Mouse (Mus musculus): ENCODE measurements around the gene Ewsr1.

Gene Ewsr1

DNA sequence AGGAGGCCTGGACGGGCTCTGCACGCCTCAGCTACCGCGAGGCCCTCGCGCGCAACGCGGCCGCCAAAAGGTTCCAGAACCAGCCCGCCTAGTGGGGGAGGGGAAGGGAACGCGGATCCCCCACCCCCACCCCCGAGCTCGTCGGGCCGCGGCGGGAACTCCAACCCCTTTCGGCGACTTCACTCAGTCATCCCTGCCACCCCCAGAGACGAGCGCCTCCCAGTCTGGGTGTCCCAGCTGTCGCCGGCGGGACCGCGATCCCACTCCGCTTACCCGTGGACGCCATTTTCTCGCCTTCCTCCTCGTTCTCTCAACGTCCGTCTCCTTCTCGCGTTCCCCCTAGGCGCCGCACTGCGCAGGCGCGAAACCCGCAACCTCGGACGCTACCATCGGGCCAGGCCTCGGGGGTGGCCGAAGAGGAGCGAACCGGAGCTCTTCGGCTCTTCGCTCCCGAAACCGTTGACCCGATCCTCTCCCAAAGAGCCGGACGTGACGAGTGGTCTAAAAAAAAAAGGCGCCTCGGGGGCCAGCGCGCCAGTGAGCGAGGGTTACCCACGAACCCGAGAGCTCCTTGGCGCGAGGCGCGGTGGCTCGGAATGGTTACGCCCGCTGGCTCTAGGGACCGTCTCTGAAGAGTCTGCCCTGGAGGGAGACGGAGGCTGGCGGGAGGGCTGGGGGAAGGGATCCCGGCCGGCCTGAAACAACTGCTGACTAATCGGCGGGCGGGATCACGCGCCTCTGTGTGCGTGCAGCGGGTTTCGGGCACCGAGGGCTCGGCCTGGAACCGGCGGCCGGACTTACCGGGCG is at the start of gene Ewsr1, which contains the start of gene Rhbdd3:
Gene Ewsr1 (minus strand): TSS at position 531 of the 807 bp plus-strand sequence.
Gene Rhbdd3 (plus strand): TSS at position 191 of the 807 bp plus-strand sequence.
- peak; percentile 98 for DNase-seq (ENCODE audit: low read depth, low spot score)

DNA sequence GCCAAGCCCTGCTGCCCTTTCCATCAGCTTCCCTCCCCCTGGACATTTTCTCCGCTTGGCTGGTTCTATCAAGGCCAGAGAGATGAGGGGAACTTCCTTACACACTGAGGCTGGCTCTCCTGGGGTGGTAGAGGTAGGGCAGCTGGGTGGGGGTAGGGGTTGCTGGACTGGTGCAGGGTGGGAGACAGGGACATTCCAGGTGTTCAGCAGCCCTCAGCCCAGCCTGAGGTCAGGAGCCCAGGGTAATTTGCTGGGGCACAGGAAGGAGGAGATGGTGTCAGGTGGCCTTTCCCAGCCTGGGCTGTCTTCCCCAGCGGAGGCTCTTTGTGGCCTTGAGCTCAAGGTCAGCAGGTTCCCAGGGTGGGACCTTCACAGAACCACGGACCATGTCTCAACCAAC is 46.5 kb upstream of the Ewsr1 start:
- no peak for DNase-seq (ENCODE audit: low read depth, low spot score)

DNA sequence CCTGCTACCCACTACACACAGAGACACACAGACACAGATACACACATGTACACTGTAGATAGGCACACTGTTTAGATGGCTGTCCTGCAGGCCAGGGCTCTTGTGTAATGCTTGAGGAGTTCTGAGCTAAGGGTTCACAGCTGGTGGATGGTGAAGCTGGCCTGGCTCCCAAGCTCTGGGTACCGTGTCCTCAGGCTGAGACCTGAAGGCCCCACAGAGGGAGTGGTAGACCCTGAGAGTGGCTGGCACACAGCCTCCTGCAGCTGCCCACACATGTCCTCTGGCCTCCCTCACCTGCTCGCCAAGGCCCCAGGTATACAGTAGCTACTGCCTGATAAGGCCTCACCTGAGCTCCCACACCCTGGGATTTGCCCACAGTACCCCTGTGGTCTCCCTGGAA is 42.9 kb upstream of the Ewsr1 start:
- DNase-seq (ENCODE audit: low read depth, low spot score), result no peak

DNA sequence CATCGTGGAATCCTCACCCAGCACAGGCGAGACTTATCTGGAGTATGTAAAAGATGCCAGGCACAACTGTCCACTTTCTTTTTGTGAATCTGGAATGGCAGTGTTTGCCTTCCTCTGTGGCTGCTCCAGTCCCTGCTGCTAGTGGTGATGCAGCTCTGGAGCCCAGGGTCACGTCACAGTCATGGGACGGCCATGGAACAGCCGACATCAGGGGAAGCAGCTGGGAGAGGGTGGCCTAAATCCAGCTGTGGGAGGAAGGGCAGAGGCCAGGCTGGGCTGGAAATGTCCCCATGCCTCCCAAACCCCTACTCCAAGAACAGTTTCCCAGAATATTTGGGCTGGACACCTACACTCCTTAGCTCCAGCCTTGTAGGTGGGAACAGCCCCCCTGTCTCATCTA is 42.2 kb upstream of the Ewsr1 start:
- no peak for DNase-seq (ENCODE audit: low read depth, low spot score)

DNA sequence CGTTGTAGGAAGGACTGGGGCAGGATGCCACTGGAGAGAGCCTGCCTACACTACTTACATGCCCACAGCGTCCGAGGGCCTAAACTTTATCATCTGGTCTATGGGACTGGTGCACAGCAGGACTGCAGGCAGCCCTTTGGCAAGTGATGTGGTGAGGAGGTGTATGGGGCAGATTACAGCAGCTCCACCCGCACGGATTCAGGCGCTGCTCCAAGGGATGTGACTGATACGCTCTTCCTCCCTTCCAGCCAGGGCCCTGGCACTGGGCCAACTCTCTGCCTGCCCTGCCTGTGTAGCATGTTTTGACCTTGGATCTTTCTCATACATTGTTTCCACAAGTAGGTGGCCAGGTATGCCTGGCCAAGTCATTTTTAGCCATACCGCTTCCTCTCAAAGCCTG is 41.6 kb upstream of the Ewsr1 start:
- no peak for DNase-seq (ENCODE audit: low read depth, low spot score)

DNA sequence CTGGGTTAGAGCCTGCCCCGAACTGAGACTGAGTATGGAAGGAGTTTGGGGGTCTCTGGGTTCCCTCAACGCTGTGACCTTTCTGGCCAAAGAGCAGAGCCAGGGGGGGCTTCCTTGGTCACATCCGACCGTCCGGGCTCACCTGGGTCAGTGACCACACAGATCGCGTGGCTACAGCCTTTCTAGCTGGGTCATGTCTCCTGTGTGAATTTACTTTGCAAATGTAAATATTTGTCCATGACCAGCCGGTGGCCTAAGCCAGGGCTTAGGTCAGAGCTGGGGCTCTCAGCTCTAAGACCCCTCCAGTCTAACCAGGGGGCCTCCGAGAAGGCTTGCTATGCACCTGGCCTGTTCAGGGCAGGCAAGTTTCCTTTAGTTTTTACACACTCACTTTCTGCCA is 40.3 kb upstream of the Ewsr1 start:
- DNase-seq (ENCODE audit: low read depth, low spot score), result no peak

DNA sequence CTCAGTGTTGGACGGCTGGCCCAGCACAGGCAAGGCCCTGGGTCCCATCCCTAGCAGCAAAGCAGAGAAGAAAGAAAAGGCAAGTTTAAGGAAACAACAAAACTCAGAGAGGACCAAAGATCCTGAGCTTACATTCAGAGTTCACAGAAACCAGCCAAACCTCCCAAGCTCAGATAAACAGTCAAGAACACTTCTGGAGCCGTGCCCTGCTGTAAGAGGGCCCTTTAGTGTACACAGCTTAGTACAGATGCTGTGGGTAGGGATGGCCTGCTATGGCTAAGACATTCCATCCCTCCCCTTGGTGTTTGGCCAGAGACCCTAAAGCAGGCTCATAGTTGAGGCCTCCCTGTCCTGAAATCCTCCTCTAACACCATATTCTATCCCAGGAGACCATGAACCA is 39.6 kb upstream of the Ewsr1 start:
- DNase-seq (ENCODE audit: low read depth, low spot score), result no peak

DNA sequence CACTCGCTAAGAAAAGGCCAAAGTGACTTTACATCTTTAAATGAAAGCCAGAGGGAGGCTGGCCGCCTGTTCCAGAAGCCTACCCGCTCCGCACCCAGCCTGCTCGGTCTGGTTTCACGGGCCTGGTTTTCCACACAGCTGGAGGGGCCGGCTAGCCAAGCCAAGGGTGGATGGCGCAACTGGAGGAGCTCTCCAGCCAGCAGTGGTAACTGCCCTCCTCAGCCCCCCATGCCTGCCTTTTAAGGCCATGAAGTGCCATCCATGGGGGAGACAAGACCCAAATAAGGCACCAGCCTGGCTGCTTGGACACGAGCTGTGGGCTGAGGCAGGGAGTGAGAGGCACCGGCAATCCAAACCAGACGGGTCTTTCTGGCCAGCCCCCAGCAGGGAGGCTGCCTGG is 36.8 kb upstream of the Ewsr1 start:
- DNase-seq (ENCODE audit: low read depth, low spot score), result no peak

DNA sequence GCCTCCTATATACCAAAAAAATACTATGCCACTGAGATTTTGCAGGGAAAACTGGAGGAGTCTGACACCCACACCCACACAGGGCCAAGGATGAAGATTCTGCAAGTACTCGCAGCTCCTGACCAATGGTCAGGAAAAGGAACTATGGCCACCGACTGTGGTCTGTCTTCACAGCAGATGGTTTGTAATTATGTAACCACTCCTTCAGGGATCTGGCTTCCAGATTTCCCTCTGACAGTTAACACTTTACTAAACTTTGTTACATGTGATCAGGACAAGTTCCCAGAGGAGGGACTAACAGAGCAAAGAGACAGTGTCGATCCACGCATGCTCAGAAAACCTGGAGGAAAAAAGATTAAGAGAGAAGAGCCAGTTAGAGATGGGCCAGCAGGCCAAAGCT is 33.7 kb upstream of the Ewsr1 start:
- DNase-seq (ENCODE audit: low read depth, low spot score), result no peak

DNA sequence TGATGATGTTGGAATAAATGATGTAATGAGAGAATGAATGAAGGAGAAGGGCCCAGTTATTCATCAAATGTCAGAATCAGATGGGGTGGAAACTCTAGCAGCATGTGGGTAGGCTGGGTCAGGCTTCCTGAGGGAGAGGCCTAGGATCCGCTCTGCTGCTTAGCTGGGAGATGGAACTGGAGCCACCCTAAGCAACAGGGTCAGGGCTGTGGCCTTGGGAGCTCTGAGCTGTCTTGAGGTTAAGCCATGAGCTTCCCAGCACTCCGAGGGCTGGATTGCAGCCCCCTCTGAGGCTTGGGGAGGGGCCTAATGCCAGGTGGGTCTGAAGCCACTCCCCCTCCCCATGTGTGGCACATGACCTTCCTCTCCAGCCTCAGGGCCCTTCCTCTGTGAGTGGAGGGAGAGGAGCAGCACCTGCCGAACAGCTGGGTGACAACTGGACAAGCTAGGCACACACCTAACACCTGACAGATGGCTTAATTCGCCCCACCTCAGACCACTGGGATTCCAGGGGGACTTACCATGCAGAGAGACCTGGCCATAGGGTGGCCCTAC is 31.1 kb upstream of the Ewsr1 start:
- no peak for DNase-seq (ENCODE audit: low read depth, low spot score)

DNA sequence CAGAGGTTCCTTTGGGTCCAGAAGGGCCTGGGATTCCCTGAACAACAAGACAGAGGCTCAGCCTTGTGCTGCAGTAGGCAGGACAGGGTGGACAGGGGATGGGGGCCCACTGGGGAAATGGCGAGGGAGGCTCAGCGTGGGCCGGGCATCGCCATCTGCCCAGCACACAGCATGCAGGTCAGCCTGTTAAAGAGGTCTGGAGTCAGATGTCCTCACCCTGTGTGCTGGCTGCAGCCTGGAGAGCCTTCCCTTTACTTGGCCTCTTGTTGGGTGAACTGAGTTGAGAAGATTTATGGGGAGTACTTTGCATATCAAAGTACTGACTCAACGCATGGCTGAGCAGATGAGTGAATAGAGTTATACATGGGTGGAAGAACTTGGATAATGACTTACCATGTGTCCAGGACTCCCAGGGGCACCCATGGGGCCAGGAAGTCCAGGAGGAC is 30.0 kb upstream of the Ewsr1 start:
- DNase-seq (ENCODE audit: low read depth, low spot score), result no peak

DNA sequence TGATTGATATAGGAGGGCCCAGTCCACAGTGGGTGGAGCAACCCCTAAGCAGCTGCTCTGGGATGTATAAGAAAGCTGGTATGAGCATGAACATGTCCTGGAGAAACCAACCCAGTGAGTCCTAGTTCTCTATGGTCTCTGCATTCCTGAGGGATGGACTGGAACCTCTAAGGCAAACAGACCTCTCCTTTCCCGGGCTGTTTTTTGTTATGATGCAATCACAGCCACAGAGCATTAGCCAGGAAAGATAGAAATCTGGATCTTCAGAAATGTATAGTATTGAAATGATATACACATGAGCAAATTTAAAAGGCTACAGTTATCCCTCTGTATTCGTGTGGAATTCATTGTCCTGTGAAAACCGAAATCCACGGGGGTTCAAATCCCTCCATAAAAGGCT is 26.6 kb upstream of the Ewsr1 start:
- no peak for DNase-seq (ENCODE audit: low read depth, low spot score)

DNA sequence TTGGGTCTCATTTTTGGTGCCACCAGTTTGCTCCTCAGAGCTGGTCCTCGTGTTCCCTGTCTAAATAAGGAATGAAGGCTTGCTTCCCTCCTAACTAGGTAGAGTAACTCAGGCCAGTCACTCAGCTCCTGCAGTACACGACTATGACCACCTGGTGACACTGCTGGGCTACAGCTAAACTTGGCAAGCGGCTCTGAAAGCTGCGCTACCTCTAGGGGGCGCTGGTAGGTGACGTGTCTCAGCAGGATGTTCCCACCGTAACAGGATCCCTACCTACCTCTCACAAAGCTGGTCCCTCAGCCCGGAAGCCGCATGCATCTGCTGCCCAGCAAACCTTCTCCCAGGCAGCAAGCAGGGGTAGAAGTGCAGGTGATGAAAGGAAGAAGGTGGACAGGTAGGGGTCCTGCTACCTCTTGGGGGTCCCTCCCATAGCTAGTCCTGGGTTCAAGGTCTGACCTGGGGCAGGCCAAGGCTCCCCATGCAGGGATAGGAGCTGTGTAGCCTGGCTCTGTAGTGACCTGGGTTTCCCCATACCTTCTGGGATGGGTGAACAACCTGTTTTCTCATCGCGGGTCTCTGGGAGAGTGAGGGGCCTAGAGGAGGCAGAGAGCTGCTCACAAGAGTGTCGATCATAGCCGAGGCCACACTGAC is 16.0 kb upstream of the Ewsr1 start:
- peak; percentile 93 for DNase-seq (ENCODE audit: low read depth, low spot score)

DNA sequence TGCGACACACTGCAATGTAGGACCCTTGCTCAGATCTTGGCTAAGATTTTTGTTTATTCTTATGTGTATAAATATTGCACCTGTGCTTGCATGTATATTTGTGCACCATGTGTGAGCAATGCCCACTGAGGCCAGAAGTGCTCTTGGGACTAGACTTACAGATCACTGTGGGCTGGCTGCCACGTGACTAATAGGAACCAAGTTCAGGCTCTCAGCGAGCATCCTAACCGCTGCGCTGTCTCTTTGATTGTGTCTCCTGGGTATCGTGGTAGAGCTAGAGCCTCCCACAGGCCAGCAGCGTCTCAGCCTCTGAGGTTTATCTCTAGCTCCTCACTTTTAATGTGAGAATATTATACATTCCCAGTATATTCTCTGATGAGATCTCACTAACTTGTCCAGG is 14.6 kb upstream of the Ewsr1 start:
- no peak for DNase-seq (ENCODE audit: low read depth, low spot score)

DNA sequence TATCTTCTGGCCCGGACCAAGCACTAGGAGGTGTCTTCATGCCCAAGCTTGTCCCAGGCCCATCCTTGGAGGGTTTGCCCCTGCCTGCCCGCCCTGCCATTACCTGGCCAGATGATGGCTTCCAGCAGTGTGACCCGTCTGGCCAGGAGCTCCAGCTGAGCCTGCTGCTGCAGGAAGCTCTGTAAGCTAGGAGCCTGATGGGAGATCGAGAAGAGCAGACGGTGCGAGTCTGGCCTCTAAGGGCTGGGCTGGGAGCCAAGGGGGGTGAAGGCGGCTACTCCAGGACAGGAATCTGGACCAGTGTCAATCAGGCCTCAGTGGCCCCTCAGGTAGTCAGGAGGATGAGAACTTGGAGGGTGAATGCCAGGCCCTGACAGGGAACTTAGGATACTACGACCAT is 10.4 kb upstream of the Ewsr1 start:
- DNase-seq (ENCODE audit: low read depth, low spot score), result no peak

DNA sequence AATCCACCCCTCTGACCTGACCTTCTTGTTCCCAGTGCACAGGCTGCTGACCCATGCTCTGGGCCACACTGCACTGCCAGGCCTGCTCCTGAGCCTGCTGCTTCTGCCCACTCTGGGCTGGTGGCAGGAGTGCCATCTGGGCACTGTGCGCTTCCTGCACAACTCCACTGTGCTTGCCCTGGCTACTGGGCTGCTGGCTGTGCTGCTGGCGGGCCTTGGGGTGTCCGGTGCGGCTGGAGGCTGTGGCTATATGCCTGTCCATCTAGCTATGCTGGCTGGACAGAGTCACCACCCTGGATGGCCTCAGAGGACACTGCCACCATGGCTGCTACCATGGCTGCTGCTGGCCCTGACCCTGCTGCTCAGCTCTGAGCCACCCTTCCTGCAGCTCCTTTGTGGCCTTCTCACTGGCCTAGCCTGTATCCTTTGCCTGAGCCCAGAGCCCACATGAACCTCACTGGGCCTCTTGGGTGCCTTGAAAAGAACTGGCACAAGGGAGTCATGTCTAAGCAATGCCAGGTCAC is 5.0 kb upstream of the Ewsr1 start:
- DNase-seq (ENCODE audit: low read depth, low spot score), result no peak

DNA sequence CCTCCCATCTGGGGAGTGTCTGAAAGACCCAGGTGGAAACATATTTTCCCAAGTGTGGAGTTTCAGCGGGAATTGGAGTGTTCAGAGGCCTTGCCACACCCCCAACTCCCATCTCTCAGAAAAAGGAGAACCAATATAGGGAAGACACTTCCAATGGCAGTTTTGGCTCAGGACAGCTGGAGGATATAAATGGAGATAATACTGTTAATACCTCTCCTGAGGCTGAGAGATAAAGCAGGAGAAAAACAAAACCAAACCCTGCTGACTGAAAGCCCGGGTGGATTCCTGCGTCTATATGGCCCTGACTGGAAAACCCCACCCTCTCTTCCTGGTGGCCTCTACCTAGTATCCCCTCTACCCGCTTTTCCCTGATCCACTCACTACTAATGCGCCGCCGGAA is 3.3 kb upstream of the Ewsr1 start:
- DNase-seq (ENCODE audit: low read depth, low spot score), result no peak

DNA sequence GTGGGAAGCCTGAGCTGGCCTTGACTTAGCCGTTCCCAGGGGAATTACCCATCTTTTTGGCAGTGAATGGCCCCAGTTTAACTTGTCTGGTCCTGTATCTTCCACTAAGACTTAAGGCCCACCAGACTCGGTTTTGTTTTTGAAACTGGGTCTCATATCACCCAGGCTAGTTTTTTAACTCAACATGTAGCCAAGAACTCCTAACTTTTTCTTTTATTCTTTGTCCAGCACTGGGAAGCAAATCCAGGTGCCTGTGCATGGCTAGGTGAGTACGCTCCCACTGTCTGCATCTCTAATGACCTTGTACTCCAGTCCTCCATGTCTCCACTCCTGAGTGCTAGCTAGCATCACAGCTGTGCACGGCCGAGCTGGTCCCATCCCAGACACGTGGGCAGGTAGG is 2.6 kb upstream of the Ewsr1 start:
- no peak for DNase-seq (ENCODE audit: low read depth, low spot score)

DNA sequence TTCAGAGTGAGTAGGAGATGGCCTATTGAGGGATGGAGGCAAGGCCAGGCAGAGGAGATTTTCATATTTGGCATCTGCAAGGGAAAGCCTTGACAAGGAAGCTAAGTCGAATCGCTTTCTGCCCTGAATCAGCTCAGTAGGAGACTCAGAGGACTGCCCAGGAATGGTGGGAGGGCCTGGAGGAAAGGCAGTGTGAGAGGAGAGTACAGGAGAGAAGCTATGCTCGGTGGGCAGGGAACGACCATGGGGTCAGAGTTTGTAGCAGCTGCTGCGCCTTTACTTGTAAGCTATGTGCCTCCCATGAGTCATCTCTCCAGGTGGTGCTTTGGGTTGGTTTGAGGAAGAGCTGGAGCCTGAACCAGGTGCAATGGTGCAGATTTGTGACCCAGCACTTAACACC is 1.7 kb upstream of the Ewsr1 start:
- DNase-seq (ENCODE audit: low read depth, low spot score), result no peak

DNA sequence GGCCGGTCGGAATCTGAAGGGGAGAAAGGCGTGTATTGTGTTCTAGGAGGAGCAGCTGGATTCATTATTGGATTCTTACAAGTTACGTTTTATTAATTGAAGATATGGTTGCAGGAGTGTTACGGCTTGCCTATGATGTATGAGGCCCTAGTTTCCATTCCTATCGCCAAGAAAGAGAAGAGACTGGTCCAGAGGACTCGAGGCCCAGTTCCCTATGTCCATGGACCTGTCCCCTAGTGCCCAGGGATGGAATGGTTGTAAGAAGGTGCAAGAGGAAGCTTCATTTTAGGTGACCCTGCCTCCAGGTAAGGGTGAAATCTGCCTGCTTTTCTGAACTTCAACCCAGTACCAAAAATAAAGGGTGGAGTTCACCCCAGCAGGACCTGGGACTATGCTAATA is 1.2 kb upstream of the Ewsr1 start:
- DNase-seq (ENCODE audit: low read depth, low spot score), result peak; percentile 1

DNA sequence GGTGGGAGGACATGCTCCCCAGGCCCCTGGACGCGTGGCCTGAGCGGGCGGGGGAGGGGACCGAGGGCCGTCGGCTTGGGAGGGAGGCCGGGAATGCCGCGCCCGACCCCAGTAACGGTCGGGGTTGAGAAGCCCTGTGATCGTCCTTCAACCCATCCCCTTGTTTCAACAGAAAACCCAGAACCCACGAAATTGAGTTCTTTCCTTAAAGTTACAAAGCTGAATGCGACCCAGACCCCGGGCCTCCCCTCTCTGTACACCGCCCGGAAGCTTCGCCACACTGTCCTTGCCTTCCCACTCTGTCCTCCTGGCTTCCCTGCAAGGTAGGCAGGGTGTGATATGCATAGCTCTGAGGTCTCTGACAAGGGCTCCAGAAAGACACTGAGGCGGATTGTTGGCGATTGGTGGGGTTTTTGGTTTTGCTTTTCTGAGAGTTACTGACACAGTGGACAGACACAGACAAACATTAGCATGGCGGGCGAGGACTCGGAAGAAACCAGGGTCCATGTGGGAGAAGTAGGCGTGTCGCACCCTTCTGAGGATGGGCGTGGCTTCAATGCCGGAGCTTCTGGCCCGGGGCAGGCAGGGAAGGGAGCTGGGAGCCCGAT is 614 bp upstream of the Ewsr1 start:
- peak; percentile 81 for DNase-seq (ENCODE audit: low read depth, low spot score)

DNA sequence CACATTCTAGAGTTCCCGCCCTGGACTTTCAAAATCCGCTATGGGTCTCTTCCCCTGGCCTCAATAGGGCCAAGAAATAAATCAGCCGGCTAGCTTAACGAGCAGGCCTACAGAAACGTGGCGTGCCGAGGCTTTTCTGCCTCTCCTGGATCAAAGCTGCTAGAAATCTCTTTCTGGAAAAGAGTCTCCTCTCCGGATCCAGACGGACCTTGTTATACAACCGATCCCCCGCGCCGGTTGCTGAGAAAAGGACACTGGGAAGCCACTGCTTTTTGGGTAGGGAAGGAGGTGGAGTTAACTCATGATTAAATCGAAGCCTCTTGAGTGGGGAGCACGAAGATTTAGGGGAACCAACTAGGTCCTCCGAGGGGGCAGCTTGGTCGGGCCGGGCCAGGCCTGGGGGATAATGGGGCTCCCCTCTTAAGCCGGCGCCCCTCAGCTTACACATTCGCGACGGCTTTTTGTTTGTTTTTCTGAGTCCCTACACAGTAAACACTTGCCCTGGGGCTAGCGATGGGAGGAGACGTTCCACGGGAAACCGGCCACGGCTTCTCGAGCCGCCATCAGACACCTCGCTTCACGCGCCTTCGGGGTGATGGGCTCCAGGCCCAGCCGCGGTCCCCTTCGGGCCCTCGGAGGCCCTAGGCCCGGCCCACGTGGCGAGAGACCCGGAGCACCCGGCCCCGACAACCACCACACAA is 881 bp downstream of the Ewsr1 start:
- DNase-seq (ENCODE audit: low read depth, low spot score), result peak; percentile 13
